Mouse (Mus musculus): Measurements from ENCODE around the gene Ifitm5. TPM values are rescaled to one million over a fixed set of nuclear protein-coding genes. Genes with fewer than 3 reads are reported as not detected.

Gene Ifitm5
- polyA plus RNA-seq, 1 experiment from 2014 or later: 0.82 TPM

DNA sequence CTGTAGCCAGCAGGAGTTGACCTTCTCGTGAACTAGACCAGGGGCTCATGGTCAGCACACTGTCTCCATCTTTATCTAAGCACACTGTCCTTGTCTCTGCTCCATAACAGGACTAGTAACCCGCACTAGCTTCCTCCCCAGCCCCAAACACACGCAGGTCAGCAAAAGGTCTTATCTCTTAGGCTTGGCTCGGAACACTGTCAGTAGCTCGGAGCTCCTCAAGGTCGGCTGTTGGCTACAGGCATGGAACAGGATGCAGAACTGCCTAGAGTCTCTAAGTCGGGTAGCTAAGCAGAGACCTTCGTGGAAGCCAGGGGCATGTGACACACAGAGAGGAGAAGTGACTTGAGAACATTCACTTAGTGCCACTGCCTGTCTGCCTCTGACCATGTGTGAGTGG lies 1.9 kb downstream of the Ifitm5 start:
- Histone ChIP-seq H3K4me1 (replicated peaks) (peaks cover 7% of the 10 kb centered on the region; the same call in 1 of the 2 replicates), H3K9ac (no peak overlapping the region), H3K27me3 (no peaks in the 10 kb centered on the region), H3K9me3 (no peaks in the 10 kb centered on the region), H3K4me2 (no peak overlapping the region), H3K36me3 (no peaks in the 10 kb centered on the region), H3K4me3 (no peak overlapping the region), H3K27ac (replicated peaks) (no peak overlapping the region)
- no peak for ATAC-seq (ENCODE audit: low FRiP score, low read depth)
- 92% methylated on average over 8 of the region's 8 CpGs for WGBS

DNA sequence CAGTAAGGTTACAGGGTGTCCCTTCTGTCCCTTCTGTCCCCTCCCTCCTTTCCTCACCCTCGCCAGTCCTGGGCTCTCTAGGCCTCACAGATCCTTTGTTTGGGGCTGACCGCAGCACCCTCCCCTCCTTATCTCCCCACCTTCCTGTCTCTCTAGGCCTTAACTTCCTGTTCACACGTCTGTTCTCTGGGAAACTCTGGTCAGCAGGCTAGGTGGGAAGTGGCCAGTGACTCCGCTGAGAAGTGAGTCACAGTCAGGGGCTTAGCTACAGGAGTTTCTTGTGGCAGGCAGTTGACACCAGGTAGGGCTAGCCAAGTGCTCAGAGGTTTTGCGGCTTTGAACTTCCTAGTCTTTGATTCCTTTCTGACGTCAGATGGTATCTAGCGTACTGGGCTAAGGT lies 3.1 kb downstream of the Ifitm5 start:
- no peaks in the 10 kb centered on the region for H3K9me3 ChIP-seq
- ATAC-seq (ENCODE audit: low FRiP score, low read depth): no peak
- H3K27me3 ChIP-seq: no peaks in the 10 kb centered on the region
- H3K9ac ChIP-seq: no peak overlapping the region
- peaks cover 7% of the 10 kb centered on the region; the same call in 1 of the 2 replicates for H3K4me1 ChIP-seq (replicated peaks)
- H3K27ac ChIP-seq (replicated peaks): no peak overlapping the region
- no peak overlapping the region for H3K4me3 ChIP-seq
- H3K4me2 ChIP-seq: no peak overlapping the region
- no peaks in the 10 kb centered on the region for H3K36me3 ChIP-seq
- 80% methylated on average over 7 of the region's 7 CpGs for WGBS

DNA sequence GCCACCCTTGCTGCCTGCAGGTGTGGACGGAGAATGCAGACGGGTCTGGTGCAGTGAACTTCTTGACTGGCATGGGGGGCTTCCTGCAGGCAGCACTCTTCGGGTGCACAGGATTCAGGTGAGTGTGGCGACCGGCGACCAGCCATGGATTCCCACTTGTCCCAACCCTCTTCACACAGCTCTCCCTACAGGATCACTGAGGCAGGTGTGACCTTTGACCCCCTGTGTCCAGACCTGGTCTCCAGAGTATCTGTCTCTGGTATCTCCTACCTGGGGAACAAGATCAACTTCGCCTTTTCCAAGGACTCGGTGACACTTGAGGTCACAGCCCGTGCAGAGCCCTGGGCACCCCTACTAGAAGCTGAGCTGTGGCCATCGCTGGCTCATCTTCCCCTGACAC lies 3.8 kb downstream of the Ifitm5 start:
- Histone ChIP-seq H3K9me3 (no peaks in the 10 kb centered on the region), H3K4me1 (replicated peaks) (peaks cover 13% of the 10 kb centered on the region), H3K27ac (replicated peaks) (no peak overlapping the region), H3K4me2 (no peak overlapping the region), H3K4me3 (no peak overlapping the region), H3K36me3 (no peaks in the 10 kb centered on the region), H3K9ac (no peak overlapping the region), H3K27me3 (no peaks in the 10 kb centered on the region)
- 91% methylated on average over 10 of the region's 10 CpGs for WGBS
- ATAC-seq (ENCODE audit: low FRiP score, low read depth): no peak

DNA sequence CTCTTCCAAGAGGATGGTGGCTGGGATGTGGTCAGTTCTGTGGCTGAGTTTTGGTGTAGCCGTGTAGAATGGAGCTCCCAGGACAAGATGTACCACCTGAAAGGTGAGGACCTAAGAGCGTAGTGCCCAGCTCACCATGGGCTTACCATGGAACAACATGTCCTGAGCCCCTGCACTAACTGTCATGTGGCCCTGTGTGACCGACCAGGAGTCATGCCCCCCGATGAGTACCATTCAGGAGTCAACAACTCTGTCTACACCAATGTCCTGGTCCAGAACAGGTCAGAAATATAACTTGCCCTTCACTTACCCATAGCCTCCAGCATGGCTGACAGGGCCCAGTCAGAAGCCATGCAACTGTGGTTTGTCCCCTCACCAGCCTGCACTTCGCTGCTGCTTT lies 4.8 kb downstream of the Ifitm5 start:
- Histone ChIP-seq H3K9me3 (no peaks in the 10 kb centered on the region), H3K4me2 (no peak overlapping the region), H3K4me1 (replicated peaks) (peaks cover 9% of the 10 kb centered on the region), H3K36me3 (no peaks in the 10 kb centered on the region), H3K27ac (replicated peaks) (no peak overlapping the region), H3K27me3 (no peaks in the 10 kb centered on the region), H3K9ac (no peak overlapping the region), H3K4me3 (no peak overlapping the region)
- 91% methylated on average over 5 of the region's 5 CpGs for WGBS
- ATAC-seq (ENCODE audit: low FRiP score, low read depth): no peak

DNA sequence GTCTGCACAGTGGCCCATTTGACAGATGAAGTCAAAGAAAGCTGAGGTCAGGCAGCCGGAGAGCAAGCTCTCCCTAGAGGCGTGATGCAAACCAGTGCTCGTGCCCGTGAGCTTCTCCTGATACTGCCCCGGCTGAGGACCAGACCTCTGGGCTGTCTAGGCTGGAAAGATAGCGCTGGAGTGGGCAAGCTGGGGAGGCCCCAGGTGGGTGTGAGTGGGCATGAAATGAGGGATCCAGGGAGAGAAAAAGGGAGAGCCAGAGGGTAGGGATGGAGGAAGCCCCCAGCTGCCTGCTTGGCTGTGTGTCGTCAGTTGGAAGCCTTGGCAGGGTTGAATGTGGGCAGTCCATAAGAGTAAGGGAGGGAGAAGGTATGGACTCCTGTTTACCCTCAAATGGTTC lies 5.9 kb downstream of the Ifitm5 start:
- 92% methylated on average over 7 of the region's 7 CpGs for WGBS
- Histone ChIP-seq H3K27ac (replicated peaks) (no peak overlapping the region), H3K27me3 (no peaks in the 10 kb centered on the region), H3K36me3 (no peaks in the 10 kb centered on the region), H3K9me3 (no peaks in the 10 kb centered on the region), H3K4me1 (replicated peaks) (peaks cover 18% of the 10 kb centered on the region), H3K9ac (no peak overlapping the region), H3K4me3 (no peak overlapping the region), H3K4me2 (no peak overlapping the region)
- ATAC-seq (ENCODE audit: low FRiP score, low read depth): no peak

DNA sequence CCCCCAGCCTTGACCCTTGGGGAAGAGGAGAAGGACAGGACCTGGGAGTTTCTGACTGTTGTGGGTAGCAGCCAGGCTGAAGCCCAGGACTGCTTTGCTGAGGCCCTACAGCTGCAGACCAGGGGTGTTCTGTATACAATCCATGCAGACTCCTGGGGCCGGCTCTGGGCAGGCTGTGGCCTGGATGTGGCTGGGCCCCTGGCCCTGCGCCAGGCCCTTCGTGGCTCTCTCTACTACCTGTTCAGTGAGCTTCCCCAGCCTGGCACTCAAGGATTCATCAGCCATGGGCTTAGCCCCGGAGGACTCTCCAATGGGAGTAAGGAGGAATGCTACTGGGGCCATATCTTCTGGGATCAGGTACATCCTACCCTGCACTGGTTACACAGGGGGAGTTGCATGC lies 6.7 kb downstream of the Ifitm5 start:
- no peak for ATAC-seq (ENCODE audit: low FRiP score, low read depth)
- Histone ChIP-seq H3K27ac (replicated peaks) (no peak overlapping the region), H3K4me3 (no peak overlapping the region), H3K9ac (no peak overlapping the region), H3K27me3 (no peaks in the 10 kb centered on the region), H3K9me3 (no peaks in the 10 kb centered on the region), H3K36me3 (no peaks in the 10 kb centered on the region), H3K4me1 (replicated peaks) (peaks cover 19% of the 10 kb centered on the region), H3K4me2 (no peak overlapping the region)
- WGBS: 91% methylated on average over 4 of the region's 4 CpGs

DNA sequence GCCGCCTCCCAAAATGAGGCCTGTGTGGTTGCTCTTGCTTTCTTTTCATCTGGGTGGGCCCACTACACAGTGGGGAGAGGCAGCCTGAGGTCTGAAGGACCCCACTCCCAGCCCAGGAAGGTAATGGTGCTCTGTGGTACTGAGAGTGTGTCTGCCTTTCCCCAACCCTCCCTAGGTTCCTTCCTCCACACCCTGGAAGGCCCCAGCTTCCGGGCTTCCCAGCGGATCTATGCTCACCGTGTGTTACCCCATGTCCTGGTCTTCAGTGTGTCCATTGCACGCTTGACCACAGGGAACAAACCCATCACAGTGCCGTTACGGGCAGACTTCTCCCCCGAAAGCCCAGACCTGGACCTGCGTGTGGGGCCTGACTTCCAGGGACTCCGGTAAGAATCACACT lies 7.3 kb downstream of the Ifitm5 start:
- ATAC-seq (ENCODE audit: low FRiP score, low read depth): no peak
- Histone ChIP-seq H3K27ac (replicated peaks) (no peak overlapping the region), H3K4me1 (replicated peaks) (peaks cover 19% of the 10 kb centered on the region), H3K4me3 (no peak overlapping the region), H3K36me3 (no peaks in the 10 kb centered on the region), H3K4me2 (no peak overlapping the region), H3K27me3 (no peaks in the 10 kb centered on the region), H3K9me3 (no peaks in the 10 kb centered on the region), H3K9ac (no peak overlapping the region)
- WGBS: 92% methylated on average over 10 of the region's 10 CpGs

DNA sequence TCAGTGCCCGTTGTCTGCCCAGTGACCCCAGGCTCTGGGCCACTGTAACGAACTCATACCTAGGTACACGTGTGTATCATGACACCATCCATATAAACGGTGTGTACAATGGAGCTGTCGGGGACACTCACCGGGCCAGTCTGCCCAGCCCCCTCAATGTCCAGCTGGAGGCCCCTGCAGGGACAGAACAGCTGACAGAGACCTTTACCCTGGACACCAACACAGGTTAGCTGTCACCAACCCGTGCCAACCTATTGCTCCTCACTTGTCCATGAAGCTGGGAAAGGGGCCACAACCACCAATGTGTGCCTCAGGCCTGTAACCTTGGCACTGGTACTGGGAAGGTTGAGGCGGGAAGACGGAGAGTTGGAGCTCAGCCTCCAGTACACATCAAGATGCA lies 7.8 kb downstream of the Ifitm5 start:
- Histone ChIP-seq H3K4me2 (peak overlapping the region; percentile 61), H3K27me3 (no peaks in the 10 kb centered on the region), H3K9me3 (no peaks in the 10 kb centered on the region), H3K27ac (replicated peaks) (no peak overlapping the region), H3K9ac (peak overlapping the region; percentile 40; the same call in 1 of the 2 replicates), H3K4me3 (peak overlapping the region; percentile 42), H3K4me1 (replicated peaks) (peaks cover 19% of the 10 kb centered on the region), H3K36me3 (no peaks in the 10 kb centered on the region)
- ATAC-seq (ENCODE audit: low FRiP score, low read depth): no peak
- WGBS: 70% methylated on average over 9 of the region's 9 CpGs

DNA sequence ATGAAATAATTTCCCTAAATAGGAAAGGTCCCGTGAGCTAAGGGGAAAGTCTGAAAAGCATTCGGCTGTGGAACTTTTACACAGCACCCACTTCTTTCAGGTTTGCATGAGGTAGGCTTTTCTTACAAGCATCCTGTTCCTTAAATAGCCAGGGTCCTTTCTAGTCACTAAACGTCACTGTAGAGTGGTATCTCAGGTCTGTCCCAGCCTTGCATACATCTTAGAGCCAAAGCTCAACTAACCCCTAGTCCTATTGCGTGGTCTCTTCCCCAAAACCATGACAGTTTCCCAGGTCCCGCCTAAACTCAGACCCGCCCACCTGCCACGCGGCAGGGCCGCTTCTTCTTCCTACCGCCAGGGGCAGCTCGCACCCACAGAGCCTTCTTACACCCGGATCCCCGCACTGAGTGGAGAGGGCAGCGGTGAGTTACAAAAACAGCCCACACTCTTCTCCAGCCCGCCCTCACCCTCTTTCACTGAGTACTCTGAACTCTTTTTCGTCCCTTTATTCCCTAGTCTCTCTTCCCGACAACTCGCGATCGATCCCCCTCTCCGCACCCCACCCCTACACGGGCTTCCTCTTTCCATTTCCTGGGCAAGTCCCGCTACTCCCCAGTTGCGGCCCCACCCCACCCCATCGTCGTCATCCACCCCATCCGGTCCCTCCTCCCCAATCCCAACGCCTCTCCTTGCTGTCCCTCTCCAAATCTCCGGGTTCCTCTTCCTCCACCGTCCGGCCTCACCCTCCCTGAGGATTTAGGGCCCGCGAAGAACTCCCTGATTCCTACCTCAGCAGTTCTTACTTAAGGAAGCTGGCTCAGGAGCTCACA lies 8.7 kb downstream of the Ifitm5 start, which contains the start of gene Pgghg:
TSS of gene Pgghg (plus strand) at position 170 of the 830 bp plus-strand sequence.
- WGBS: 4% methylated on average over 33 of the region's 33 CpGs
- peak within 1 kb of the TSS; percentile 40 for H3K9ac ChIP-seq
- H3K4me2 ChIP-seq: peak within 1 kb of the TSS; percentile 61
- ATAC-seq (ENCODE audit: low FRiP score, low read depth): peak; percentile 84
- peak within 1 kb of the TSS; percentile 42 for H3K4me3 ChIP-seq
- H3K4me1 ChIP-seq (replicated peaks): peaks cover 19% of the 10 kb centered on the region
- peak within 1 kb of the TSS; percentile 58 for H3K27ac ChIP-seq (replicated peaks)
- 0 out of 2 replicates have a peak, but pooled peaks cover 4% of the 10 kb centered on the region for H3K27me3 ChIP-seq
- no peaks in the 10 kb centered on the region for H3K36me3 ChIP-seq
- H3K9me3 ChIP-seq: no peaks in the 10 kb centered on the region

DNA sequence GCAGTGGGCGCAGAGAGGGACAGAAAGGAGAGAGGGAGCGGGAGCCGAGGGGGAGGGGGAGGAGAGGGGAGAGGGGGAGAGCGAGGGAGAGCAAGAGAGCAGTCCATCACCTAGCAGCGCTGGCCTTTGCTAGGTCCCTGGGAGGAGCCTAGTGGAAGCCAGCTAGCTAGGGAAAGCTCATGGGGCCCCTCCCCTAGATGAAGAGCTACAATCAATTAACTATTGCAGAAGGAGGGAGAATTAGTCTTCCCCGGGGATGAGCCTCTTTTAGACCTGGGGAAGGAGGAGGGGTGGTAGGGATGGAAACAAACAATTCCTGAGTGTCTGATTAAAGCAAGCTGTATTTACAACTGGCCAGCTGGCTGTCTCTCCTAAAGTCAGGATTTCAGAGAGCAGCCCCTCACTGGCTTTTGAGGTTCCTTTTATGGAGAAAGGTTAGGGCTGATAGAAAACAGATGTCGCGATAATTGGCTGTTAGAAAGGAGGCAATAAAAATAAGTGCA lies 10.4 kb downstream of the Ifitm5 start:
- H3K4me3 ChIP-seq: no peak overlapping the region
- no peaks in the 10 kb centered on the region for H3K9me3 ChIP-seq
- peak overlapping the region; percentile 16; the same call in 1 of the 2 replicates for H3K4me2 ChIP-seq
- ATAC-seq (ENCODE audit: low FRiP score, low read depth): no peak
- 14% methylated on average over 8 of the region's 8 CpGs for WGBS
- peaks cover 19% of the 10 kb centered on the region for H3K4me1 ChIP-seq (replicated peaks)
- H3K36me3 ChIP-seq: no peaks in the 10 kb centered on the region
- H3K27me3 ChIP-seq: 0 out of 2 replicates have a peak, but pooled peaks cover 4% of the 10 kb centered on the region
- no peak overlapping the region for H3K27ac ChIP-seq (replicated peaks)
- H3K9ac ChIP-seq: no peak overlapping the region

DNA sequence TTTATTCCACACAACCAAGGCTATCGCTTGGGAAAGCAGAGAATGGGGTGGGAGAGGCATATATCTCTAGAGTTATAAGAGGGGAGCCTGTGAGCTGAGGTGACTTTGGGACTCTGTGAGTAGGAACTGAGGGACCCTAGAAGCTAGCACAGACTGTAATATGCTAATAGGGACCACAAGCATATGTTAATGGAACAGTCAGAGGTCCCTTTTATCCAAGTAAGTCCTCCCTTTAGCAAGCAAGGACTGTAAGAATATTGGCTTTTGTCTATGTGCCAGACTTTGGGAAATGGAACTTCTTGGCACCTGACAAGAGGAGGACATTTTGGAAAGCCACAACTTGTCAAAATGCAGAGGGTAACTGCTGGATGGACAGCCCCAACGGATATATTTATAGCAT lies 11.2 kb downstream of the Ifitm5 start:
- 29% methylated on average over 2 of the region's 2 CpGs for whole genome bisulfite sequencing

DNA sequence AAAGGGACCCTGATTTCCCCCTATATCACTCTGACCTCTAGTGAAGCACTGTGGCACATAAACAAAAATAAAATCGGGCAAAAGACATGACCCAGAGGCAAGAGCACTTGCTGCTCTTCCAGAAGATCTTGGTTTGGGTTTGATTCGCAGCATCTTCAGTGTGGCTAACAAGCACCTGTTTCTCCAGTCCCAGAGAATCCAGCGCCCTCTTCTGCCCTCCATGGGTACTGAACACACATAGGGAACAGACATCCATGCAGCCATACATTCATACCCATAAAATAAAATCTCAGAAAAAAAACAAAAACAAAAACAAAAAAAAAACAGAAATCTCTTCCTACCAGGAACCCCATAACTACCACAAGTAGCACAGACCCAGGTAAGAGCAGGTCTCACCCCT lies 11.7 kb downstream of the Ifitm5 start:
- no peaks in the 10 kb centered on the region for H3K36me3 ChIP-seq
- 45% methylated on average over 3 of the region's 3 CpGs for WGBS

More for the DNA sequence above, 11.2 kb downstream of the Ifitm5 start:
- Histone ChIP-seq H3K27ac (replicated peaks) (no peak overlapping the region), H3K4me3 (no peak overlapping the region), H3K9me3 (no peaks in the 10 kb centered on the region), H3K4me2 (no peak overlapping the region), H3K9ac (no peak overlapping the region), H3K27me3 (0 out of 2 replicates have a peak, but pooled peaks cover 4% of the 10 kb centered on the region), H3K4me1 (replicated peaks) (peaks cover 19% of the 10 kb centered on the region), H3K36me3 (no peaks in the 10 kb centered on the region)
- no peak for ATAC-seq (ENCODE audit: low FRiP score, low read depth)

More for the DNA sequence above, 11.7 kb downstream of the Ifitm5 start:
- no peak overlapping the region for H3K4me2 ChIP-seq
- 0 out of 2 replicates have a peak, but pooled peaks cover 4% of the 10 kb centered on the region for H3K27me3 ChIP-seq
- H3K9ac ChIP-seq: no peak overlapping the region
- H3K9me3 ChIP-seq: no peaks in the 10 kb centered on the region
- H3K27ac ChIP-seq (replicated peaks): no peak overlapping the region
- peaks cover 19% of the 10 kb centered on the region for H3K4me1 ChIP-seq (replicated peaks)
- no peak overlapping the region for H3K4me3 ChIP-seq
- no peak for ATAC-seq (ENCODE audit: low FRiP score, low read depth)
